Mouse (Mus musculus): ENCODE data around the gene Tspyl1. TPM values are rescaled to one million over a fixed set of nuclear protein-coding genes. Genes with fewer than 3 reads are reported as not detected.

The Tspyl1 gene
- polyA plus RNA-seq, 1 experiment from 2014 or later = 138 TPM

DNA sequence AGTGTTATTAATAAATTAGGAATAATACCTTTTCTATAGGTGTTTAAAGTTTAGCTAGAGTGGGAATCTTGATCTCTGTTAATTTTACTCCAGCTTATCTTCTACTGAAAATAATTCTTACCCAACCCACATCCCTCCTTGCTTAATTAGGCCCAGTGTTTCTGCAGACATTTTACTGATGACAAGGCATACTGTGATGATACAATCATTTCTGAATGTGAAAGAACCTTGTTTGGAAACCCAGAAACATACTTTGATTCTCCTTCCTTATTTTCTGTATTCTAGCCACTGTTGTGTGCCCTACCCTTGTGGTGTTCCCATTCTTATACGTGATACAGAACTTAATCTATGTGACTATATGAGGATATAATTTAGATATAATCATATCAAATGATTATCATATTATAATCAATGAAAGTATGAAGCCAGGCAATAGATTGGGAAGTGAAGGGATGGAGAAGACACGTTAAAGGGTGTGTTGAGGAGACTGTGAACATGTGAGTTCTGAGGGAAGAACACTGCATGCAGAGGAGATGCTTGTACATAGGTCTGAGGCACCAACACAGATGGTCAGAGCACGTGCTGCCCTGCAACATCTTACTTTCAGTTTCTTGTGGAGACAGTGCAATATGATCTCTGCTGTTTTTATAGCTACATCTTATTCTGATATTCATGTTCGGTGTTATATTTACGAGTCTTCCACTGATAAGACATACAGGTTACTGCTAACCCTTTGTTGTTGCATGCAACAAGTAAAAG, 14.5 kb upstream of the Tspyl1 start:
- Histone ChIP-seq H3K9ac (no peak overlapping the region), H3K27me3 (replicated peaks) (no peaks in the 10 kb centered on the region), H3K36me3 (no peaks in the 10 kb centered on the region), H3K4me1 (no peaks in the 10 kb centered on the region), H3K4me2 (replicated peaks) (no peak overlapping the region), H3K4me3 (no peak overlapping the region), H3K9me3 (no peaks in the 10 kb centered on the region), H3K27ac (no peak overlapping the region)
- ATAC-seq (ENCODE audit: low FRiP score, low read depth) = no peak
- WGBS = 80% methylated on average over 5 of the region's 5 CpGs

DNA sequence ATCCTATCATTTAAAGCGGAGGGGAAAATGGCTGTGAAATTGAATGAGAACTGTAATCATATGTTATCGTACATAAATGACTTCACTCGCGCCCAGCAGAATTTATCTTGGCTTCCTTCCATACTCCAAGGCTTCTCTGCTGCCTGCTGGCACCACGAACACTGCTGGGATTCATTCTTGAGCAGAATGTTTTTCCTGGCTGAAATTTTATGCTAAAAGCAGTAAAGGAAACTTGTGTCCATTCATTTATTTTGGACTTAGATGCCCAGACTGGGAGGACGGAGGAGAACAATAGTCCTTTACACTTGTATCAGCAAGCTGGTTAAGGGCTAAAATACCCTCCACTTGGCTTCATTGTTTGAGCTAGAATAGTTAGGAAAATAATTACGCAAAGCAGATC, 10.3 kb upstream of the Tspyl1 start:
- WGBS = 68% methylated on average over 7 of the region's 7 CpGs
- no peaks in the 10 kb centered on the region for H3K27me3 ChIP-seq (replicated peaks)
- no peak overlapping the region for H3K4me2 ChIP-seq (replicated peaks)
- H3K9ac ChIP-seq = no peak overlapping the region
- no peaks in the 10 kb centered on the region for H3K9me3 ChIP-seq
- ATAC-seq (ENCODE audit: low FRiP score, low read depth) = no peak
- H3K27ac ChIP-seq = no peak overlapping the region
- H3K36me3 ChIP-seq = no peaks in the 10 kb centered on the region
- H3K4me1 ChIP-seq = no peaks in the 10 kb centered on the region
- H3K4me3 ChIP-seq = no peak overlapping the region

DNA sequence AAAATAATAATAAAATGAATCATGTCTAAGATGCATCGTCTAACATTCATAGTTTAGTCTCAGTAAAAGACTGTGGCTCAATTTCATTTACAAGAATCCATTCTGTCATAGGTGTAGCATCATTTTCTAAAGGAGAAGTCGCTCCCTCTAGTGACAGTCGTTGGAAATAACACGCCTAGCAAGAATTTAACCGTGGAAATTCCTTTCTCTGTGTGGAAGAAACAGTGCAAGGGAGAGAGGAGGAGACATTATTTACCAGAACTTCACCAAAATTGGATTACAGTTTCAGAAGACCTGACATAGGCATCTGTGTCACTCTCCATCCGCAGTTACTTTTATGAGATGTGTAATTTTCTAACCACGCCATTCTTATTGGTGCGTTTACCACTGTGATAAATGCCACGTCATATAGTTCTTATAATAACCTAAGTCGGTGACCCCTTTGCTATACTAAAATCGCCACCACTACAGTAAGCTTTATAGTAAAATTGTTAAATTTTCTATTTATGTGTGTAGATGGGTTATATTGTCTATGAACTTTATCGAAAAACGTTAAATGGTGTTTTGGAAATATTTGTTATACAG, 1.3 kb upstream of the Tspyl1 start:
- no peak for ATAC-seq (ENCODE audit: low FRiP score, low read depth)
- Histone ChIP-seq H3K9ac (no peak overlapping the region), H3K4me3 (no peak overlapping the region), H3K27ac (no peak overlapping the region), H3K4me2 (replicated peaks) (peak overlapping the region; percentile 53), H3K27me3 (replicated peaks) (no peaks in the 10 kb centered on the region), H3K36me3 (no peaks in the 10 kb centered on the region), H3K9me3 (no peaks in the 10 kb centered on the region), H3K4me1 (peaks cover 13% of the 10 kb centered on the region)
- 28% methylated on average over 13 of the region's 13 CpGs for WGBS

DNA sequence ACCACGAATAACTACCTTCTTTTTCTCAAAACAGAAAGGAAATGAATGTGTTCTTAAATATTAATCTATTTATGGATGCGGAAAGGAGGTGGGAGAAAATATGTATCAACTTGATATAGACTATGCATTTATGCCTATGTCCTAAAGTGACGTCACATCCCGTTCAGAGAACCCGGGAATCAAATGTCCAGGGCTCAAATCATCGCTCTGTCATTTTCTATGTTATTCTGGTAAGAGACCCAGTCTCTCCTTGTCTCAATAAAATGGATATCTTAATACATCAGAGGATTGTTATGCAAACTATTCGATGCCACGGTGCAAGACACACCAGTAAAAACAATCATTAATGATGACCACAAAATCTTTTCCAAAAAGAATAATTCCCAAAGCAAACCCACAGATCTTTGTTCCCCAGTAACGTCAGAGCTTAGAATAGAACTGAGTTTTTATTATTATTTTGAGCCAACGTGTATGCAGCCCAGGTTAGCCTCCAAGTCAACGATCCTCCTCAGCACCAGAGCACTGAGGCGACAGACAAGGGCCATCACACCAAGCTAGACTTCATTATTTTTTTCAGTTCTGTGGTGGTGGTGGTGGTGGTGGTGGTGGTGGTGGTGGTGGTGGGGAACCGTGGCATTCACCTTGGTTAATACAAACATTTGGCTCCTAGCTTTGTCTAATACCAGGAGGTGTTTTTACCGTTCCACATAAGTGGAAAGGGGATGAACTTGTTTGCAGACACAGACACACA, 604 bp upstream of the Tspyl1 start:
- ATAC-seq (ENCODE audit: low FRiP score, low read depth) = peak; percentile 44
- no peaks in the 10 kb centered on the region for H3K36me3 ChIP-seq
- WGBS = 20% methylated on average over 14 of the region's 14 CpGs

DNA sequence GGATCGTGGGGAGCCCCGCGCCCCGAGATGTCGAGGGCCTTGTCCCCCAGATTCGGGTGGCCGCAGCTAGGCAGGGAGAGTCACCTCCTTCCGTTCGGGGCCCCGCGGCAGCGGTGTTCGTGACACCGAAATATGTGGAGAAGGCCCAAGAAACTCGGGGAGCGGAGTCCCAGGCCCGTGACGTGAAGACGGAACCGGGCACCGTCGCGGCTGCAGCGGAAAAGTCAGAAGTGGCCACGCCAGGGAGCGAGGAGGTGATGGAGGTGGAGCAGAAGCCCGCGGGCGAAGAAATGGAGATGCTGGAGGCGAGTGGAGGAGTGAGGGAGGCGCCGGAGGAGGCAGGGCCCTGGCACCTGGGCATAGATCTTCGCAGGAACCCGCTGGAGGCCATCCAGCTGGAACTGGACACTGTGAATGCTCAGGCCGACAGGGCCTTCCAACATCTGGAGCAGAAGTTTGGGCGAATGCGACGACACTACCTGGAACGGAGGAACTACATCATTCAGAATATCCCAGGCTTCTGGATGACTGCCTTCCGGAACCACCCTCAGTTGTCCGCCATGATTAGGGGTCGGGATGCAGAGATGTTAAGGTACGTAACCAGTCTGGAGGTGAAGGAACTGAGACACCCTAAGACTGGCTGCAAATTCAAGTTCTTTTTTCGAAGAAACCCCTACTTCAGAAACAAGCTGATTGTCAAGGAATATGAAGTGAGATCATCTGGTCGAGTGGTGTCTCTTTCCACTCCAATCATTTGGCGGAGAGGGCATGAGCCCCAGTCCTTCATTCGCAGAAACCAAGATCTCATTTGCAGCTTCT, 639 bp downstream of the Tspyl1 start:
- H3K27ac ChIP-seq = peak overlapping the region; percentile 39; the same call in 1 of the 2 replicates
- 4% methylated on average over 47 of the region's 47 CpGs for WGBS
- ATAC-seq (ENCODE audit: low FRiP score, low read depth) = peak; percentile 52
- peak overlapping the region; percentile 97 for H3K9ac ChIP-seq
- H3K4me3 ChIP-seq = peak overlapping the region; percentile 96
- peaks cover 13% of the 10 kb centered on the region for H3K4me1 ChIP-seq
- H3K4me2 ChIP-seq (replicated peaks) = peak overlapping the region; percentile 86
- no peaks in the 10 kb centered on the region for H3K27me3 ChIP-seq (replicated peaks)
- peaks cover 6% of the 10 kb centered on the region for H3K36me3 ChIP-seq
- no peaks in the 10 kb centered on the region for H3K9me3 ChIP-seq

More for the DNA sequence above, 604 bp upstream of the Tspyl1 start:
- Histone ChIP-seq H3K27me3 (replicated peaks) (no peaks in the 10 kb centered on the region), H3K9ac (peak overlapping the region; percentile 97), H3K4me1 (peaks cover 13% of the 10 kb centered on the region), H3K27ac (no peak overlapping the region; the same call in 1 of the 2 replicates), H3K4me3 (peak overlapping the region; percentile 96), H3K9me3 (no peaks in the 10 kb centered on the region), H3K4me2 (replicated peaks) (peak overlapping the region; percentile 86)

DNA sequence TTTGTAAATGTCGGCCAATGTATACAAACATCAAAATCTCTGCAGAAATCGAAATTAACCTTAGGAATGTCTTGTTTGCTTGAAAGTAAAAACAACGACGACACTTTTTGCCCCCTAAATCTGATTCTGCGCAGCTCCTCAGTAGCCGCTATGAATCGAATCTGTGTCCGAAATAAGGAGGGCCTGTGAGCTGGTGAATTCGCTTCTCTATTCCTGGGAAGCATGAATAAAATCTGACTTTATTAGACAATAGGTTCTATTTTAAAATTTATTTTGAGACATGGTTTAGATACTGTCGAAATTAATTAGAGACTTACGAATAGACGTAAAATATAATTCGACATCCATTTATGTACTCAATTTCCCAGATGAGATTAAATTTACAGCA, 14.9 kb downstream of the Tspyl1 start:
- peak overlapping the region; percentile 69 for H3K4me2 ChIP-seq (replicated peaks)
- H3K4me3 ChIP-seq = peak overlapping the region; percentile 72
- WGBS = 4% methylated on average over 13 of the region's 13 CpGs
- H3K27ac ChIP-seq = no peak overlapping the region
- peaks cover 31% of the 10 kb centered on the region for H3K4me1 ChIP-seq
- no peaks in the 10 kb centered on the region for H3K9me3 ChIP-seq
- no peaks in the 10 kb centered on the region for H3K36me3 ChIP-seq
- H3K9ac ChIP-seq = peak overlapping the region; percentile 50; the same call in 1 of the 2 replicates
- ATAC-seq (ENCODE audit: low FRiP score, low read depth) = peak; percentile 25; the same call in 1 of the 2 replicates
- H3K27me3 ChIP-seq (replicated peaks) = no peaks in the 10 kb centered on the region

DNA sequence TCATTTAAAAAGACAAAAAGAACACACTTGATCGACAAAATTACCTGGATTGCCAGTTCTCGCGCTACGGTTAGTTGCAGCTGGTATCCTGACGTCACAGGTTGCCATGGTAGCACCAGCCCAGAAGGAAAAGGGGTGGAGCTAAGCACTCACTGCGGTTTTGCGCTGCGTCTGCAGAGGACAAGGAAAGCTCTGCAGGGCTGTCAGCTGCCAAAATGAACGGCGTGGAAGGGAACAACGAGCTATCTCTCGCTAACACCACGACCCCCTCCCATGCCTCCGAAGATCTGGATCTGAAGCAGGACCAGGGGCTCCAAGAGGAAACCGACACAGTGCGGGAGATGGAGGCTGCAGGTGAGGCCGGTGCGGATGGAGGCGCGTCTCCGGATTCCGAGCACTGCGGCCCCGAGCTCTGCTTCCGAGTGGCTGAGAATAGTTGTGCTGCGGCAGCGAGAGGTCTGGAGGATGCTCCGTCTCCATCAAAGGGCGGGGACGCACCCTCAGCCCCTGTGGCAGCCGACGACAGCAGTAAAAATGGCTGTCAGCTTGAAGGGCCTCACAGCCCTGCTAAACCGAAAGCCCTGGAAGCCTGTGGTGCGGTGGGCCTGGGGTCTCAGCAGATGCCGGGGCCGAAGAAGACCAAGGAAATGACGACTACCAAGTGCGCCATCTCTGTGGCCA, 15.4 kb downstream of the Tspyl1 start, which contains the start of gene Tspyl4:
TSS of gene Tspyl4 (plus strand) at position 144 of the 681 bp plus-strand sequence.
- peak within 1 kb of the TSS; percentile 89 for H3K27ac ChIP-seq
- peak within 1 kb of the TSS; percentile 69 for H3K4me2 ChIP-seq (replicated peaks)
- no peaks in the 10 kb centered on the region for H3K36me3 ChIP-seq
- peak; percentile 98 for ATAC-seq (ENCODE audit: low FRiP score, low read depth)
- H3K4me3 ChIP-seq = peak within 1 kb of the TSS; percentile 72
- H3K4me1 ChIP-seq = peaks cover 31% of the 10 kb centered on the region
- H3K9me3 ChIP-seq = no peaks in the 10 kb centered on the region
- H3K27me3 ChIP-seq (replicated peaks) = no peaks in the 10 kb centered on the region
- WGBS = under 1% methylated on average over 38 of the region's 38 CpGs
- H3K9ac ChIP-seq = peak within 1 kb of the TSS; percentile 79

DNA sequence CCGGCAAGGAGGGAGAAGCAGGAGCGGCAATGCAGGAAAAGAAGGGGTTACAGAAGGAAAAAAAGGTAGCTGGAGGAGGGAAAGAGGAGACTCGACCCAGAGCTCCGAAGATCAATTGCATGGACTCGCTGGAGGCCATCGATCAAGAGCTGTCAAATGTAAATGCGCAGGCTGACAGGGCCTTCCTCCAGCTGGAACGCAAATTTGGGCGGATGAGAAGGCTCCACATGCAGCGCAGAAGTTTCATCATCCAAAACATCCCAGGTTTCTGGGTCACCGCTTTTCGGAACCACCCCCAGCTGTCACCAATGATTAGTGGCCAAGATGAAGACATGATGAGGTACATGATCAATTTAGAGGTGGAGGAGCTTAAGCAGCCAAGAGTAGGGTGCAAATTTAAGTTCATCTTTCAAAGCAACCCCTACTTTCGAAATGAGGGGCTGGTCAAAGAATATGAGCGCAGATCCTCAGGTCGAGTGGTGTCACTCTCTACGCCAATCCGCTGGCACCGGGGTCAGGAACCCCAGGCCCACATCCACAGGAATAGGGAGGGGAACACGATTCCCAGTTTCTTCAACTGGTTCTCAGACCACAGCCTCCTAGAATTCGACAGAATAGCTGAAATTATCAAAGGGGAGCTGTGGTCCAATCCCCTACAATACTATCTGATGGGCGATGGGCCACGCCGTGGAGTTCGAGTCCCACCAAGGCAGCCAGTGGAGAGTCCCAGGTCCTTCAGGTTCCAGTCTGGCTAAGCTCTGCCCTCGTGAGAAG, 16.2 kb downstream of the Tspyl1 start:
- peak overlapping the region; percentile 89 for H3K27ac ChIP-seq
- H3K36me3 ChIP-seq = no peaks in the 10 kb centered on the region
- ATAC-seq (ENCODE audit: low FRiP score, low read depth) = no peak; the same call in 1 of the 2 replicates
- H3K9ac ChIP-seq = peak overlapping the region; percentile 79
- H3K4me2 ChIP-seq (replicated peaks) = peak overlapping the region; percentile 69
- 45% methylated on average over 25 of the region's 25 CpGs for WGBS
- H3K27me3 ChIP-seq (replicated peaks) = no peaks in the 10 kb centered on the region
- peak overlapping the region; percentile 72 for H3K4me3 ChIP-seq
- H3K4me1 ChIP-seq = peaks cover 31% of the 10 kb centered on the region
- no peaks in the 10 kb centered on the region for H3K9me3 ChIP-seq

DNA sequence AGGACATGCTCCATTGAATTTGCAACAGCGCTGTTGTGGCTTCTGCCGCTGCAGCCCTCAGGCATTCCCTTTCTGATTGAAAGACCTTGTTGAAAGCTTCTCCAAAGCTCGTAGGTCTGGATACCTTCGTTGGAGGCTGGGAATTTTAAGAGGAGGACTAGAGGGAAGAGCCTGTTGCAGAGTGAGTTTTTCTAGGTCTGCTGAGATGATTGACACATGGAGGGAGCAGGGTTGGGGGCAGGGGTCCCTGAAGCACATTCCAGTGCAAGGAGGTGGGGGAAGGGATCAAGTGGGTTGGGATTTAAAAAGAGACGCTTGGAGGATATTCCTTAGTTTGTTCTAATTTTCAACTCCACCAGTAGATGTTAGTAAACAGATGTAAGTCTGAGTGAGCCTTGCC, 18.4 kb downstream of the Tspyl1 start:
- 24% methylated on average over 5 of the region's 5 CpGs for WGBS
- Histone ChIP-seq H3K36me3 (no peaks in the 10 kb centered on the region), H3K27ac (no peak overlapping the region), H3K9ac (peak overlapping the region; percentile 64), H3K4me3 (peak overlapping the region; percentile 72), H3K9me3 (no peaks in the 10 kb centered on the region), H3K27me3 (replicated peaks) (no peaks in the 10 kb centered on the region), H3K4me2 (replicated peaks) (peak overlapping the region; percentile 69), H3K4me1 (peaks cover 31% of the 10 kb centered on the region)
- no peak for ATAC-seq (ENCODE audit: low FRiP score, low read depth)

DNA sequence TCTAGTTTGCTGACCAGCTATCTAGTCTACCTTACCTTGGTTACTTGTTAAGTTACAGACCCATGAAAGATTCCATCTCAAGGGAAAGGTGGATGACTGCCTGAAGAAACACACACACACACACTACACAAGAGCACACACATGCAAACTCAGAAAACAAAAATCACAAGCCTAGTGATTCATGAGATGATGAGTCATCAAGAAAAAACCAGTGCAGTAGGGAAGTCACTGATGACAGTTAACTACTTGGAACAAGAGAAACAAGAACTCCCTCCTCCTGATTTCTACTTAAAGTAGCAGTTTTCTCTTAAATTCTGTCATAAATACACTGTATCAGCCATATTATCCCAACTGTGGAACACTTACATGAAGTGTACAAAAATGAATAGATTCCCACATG, 25.1 kb downstream of the Tspyl1 start:
- no peaks in the 10 kb centered on the region for H3K36me3 ChIP-seq
- H3K4me1 ChIP-seq = no peaks in the 10 kb centered on the region
- H3K27me3 ChIP-seq (replicated peaks) = no peaks in the 10 kb centered on the region
- H3K27ac ChIP-seq = no peak overlapping the region
- no peak overlapping the region for H3K9ac ChIP-seq
- ATAC-seq (ENCODE audit: low FRiP score, low read depth) = no peak
- H3K9me3 ChIP-seq = no peaks in the 10 kb centered on the region
- H3K4me3 ChIP-seq = no peak overlapping the region
- no peak overlapping the region for H3K4me2 ChIP-seq (replicated peaks)

Measured in neural tube, embryonic 12.5 days (tissue).